Mouse (Mus musculus) bone marrow macrophage, adult 2 months (primary cell): ENCODE results near the gene Ifnar1.

Experiments used
- CTCF ChIP-seq: IDR thresholded peaks from 2 replicates; pipeline ENCODE4 v1.5.1; 2012; ENCODE audit warnings: low read depth, mild to moderate bottlenecking, low read length, moderate library complexity
- POLR2A ChIP-seq: IDR thresholded peaks from 2 replicates; pipeline ENCODE4 v1.6.1; 2012; ENCODE audit warnings: mild to moderate bottlenecking, low read depth, low read length, borderline replicate concordance

- TF ChIP-seq CTCF (no peak), POLR2A (no peak)
Measured at GRCm38 (mm10) chr16:91543619-91544018, 58.6 kb downstream of the Ifnar1 start.
